In genomic region chr5:115535635-115536034, GRCm38 (mm10) we compare ENCODE assay signal across 9 mouse cellular contexts. TPM values are rescaled to one million over a fixed set of nuclear protein-coding genes. Genes with fewer than 3 reads are reported as not detected.
DNase-seq lines count a peak whose midpoint lies in the region; ATAC-seq and TF ChIP-seq lines count a peak whose summit lies in the region.
"Had no signal": no experiment of that assay in that cellular context is flagged by ENCODE, and none has a peak within 500 bp of the region (broad histone marks: within the 10 kb centered on the region; RNA-seq: fewer than 3 reads in every experiment).

No protein-coding gene starts in this region.

- 32% methylated on average over 7 of the region's 7 CpGs for WGBS in neural tube, embryonic 13.5 days
- WGBS in liver, embryonic 16.5 days (ENCODE audit: insufficient replicate concordance) = 12% methylated on average over 7 of the region's 7 CpGs
- WGBS in stomach, postnatal 0 days = 39% methylated on average over 7 of the region's 7 CpGs
- 29% methylated on average over 7 of the region's 7 CpGs for WGBS in hindbrain, embryonic 13.5 days

- no peak for DNase-seq in neural tube, embryonic 10.5 days (ENCODE audit: extremely low spot score, low spot score)
- peak; percentile 80 for DNase-seq in gastrocnemius, postnatal 25 days
- no peak for DNase-seq in stomach, postnatal 0 days (ENCODE audit: low spot score)
- DNase-seq in natural killer cell, adult 2 months (ENCODE audit: low spot score in 2 of 2) = no peak
- no peak for DNase-seq in ovary, adult 18-20 months (ENCODE audit: low spot score)

- no peaks in the 10 kb centered on the region for H3K9me3 ChIP-seq in neural tube, embryonic 13.5 days
- H3K9me3 ChIP-seq in liver, embryonic 16.5 days (replicated peaks; ENCODE audit: control insufficient read depth, low read length) = no peaks in the 10 kb centered on the region
- no peaks in the 10 kb centered on the region for H3K9me3 ChIP-seq in stomach, postnatal 0 days (ENCODE audit: control insufficient read depth, low read length)
- H3K9me3 ChIP-seq in hindbrain, embryonic 13.5 days = no peaks in the 10 kb centered on the region

- ATAC-seq in neural tube, embryonic 13.5 days (ENCODE audit: low read depth) = no peak
- no peak for ATAC-seq in liver, embryonic 16.5 days (ENCODE audit: low read depth)
- ATAC-seq in stomach, postnatal 0 days (ENCODE audit: low FRiP score, low TSS enrichment) = no peak
- no peak for ATAC-seq in hindbrain, embryonic 13.5 days (ENCODE audit: low FRiP score)

- no peak for TF ChIP-seq EP300 in stomach, postnatal 0 days (optimal IDR thresholded peaks at IDR 0.05)

- no peak overlapping the region for H3K27ac ChIP-seq in neural tube, embryonic 13.5 days (replicated peaks)
- peak overlapping the region; percentile 65 for H3K27ac ChIP-seq in liver, embryonic 16.5 days (ENCODE audit: low read length)
- H3K27ac ChIP-seq in stomach, postnatal 0 days (replicated peaks) = peak overlapping the region; percentile 70
- no peak overlapping the region for H3K27ac ChIP-seq in hindbrain, embryonic 13.5 days

- H3K4me1 ChIP-seq in neural tube, embryonic 13.5 days (replicated peaks) = peaks cover 62% of the 10 kb centered on the region
- H3K4me1 ChIP-seq in liver, embryonic 16.5 days (ENCODE audit: control insufficient read depth, low read depth, low read length) = peaks cover 66% of the 10 kb centered on the region
- H3K4me1 ChIP-seq in stomach, postnatal 0 days (replicated peaks; ENCODE audit: control insufficient read depth, insufficient read depth) = peaks cover 39% of the 10 kb centered on the region
- H3K4me1 ChIP-seq in hindbrain, embryonic 13.5 days (replicated peaks) = peaks cover 61% of the 10 kb centered on the region

- H3K36me3 ChIP-seq in neural tube, embryonic 13.5 days = no peaks in the 10 kb centered on the region
- no peaks in the 10 kb centered on the region for H3K36me3 ChIP-seq in liver, embryonic 16.5 days (ENCODE audit: control insufficient read depth, insufficient read depth)
- no peaks in the 10 kb centered on the region for H3K36me3 ChIP-seq in stomach, postnatal 0 days (ENCODE audit: control insufficient read depth, insufficient read depth, low read length)
- H3K36me3 ChIP-seq in hindbrain, embryonic 13.5 days = no peaks in the 10 kb centered on the region

- no peak for TF ChIP-seq CTCF in stomach, postnatal 0 days (IDR thresholded peaks at IDR 0.05; ENCODE audit: low read depth)

- H3K4me2 ChIP-seq in neural tube, embryonic 13.5 days = no peak overlapping the region
- H3K4me2 ChIP-seq in liver, embryonic 16.5 days (ENCODE audit: low read depth, low read length) = peak overlapping the region; percentile 10; the same call in 1 of the 2 replicates
- no peak overlapping the region for H3K4me2 ChIP-seq in stomach, postnatal 0 days (replicated peaks; ENCODE audit: low read depth)
- no peak overlapping the region for H3K4me2 ChIP-seq in hindbrain, embryonic 13.5 days

- H3K27me3 ChIP-seq in neural tube, embryonic 13.5 days = no peaks in the 10 kb centered on the region
- H3K27me3 ChIP-seq in liver, embryonic 16.5 days (ENCODE audit: control insufficient read depth, insufficient read depth, low read depth, low read length) = no peaks in the 10 kb centered on the region
- no peaks in the 10 kb centered on the region for H3K27me3 ChIP-seq in stomach, postnatal 0 days (ENCODE audit: control insufficient read depth, insufficient read depth, low read length)
- H3K27me3 ChIP-seq in hindbrain, embryonic 13.5 days = no peaks in the 10 kb centered on the region

- no peak overlapping the region for H3K4me3 ChIP-seq in neural tube, embryonic 13.5 days
- H3K4me3 ChIP-seq in liver, embryonic 16.5 days (ENCODE audit: low read depth, low read length) = no peak overlapping the region
- no peak overlapping the region for H3K4me3 ChIP-seq in stomach, postnatal 0 days (ENCODE audit: low read depth, low read length)
- H3K4me3 ChIP-seq in hindbrain, embryonic 13.5 days = no peak overlapping the region
- H3K4me3 ChIP-seq: erythroblast, embryonic 14.5 days had no signal

- peak overlapping the region; percentile 3; the same call in 1 of the 2 replicates for H3K9ac ChIP-seq in neural tube, embryonic 13.5 days
- no peak overlapping the region; the same call in 1 of the 2 replicates for H3K9ac ChIP-seq in liver, embryonic 16.5 days (ENCODE audit: low read depth, low read length)
- H3K9ac ChIP-seq in stomach, postnatal 0 days (ENCODE audit: low read length) = 0 out of 2 replicates have a peak overlapping the region, but pooled peaks have one; percentile 5
- no peak overlapping the region for H3K9ac ChIP-seq in hindbrain, embryonic 13.5 days

RNA-seq across cellular contexts. Expression of gene Rplp0, which starts 23.6 kb away (rescaled TPM):
- 767 and 869 TPM in 2 replicates for polyA plus RNA-seq in neural tube, embryonic 13.5 days (2015; fragmentation: Nextera tagmentation; extraction: Ambion mirVana)
- total RNA-seq in gastrocnemius, postnatal 25 days (2021) = 100 to 1,000 TPM; 558 to 572 TPM
- 919 and 997 TPM in 2 replicates for polyA plus RNA-seq in liver, embryonic 16.5 days (2015; fragmentation: Nextera tagmentation; extraction: Ambion mirVana)
- polyA plus RNA-seq in stomach, postnatal 0 days (2015; fragmentation: Nextera tagmentation; extraction: Ambion mirVana) = 1,317 and 1,335 TPM in 2 replicates
- 895 and 907 TPM in 2 replicates for polyA plus RNA-seq in hindbrain, embryonic 13.5 days (2015; fragmentation: Nextera tagmentation; extraction: Ambion mirVana)

RNA-seq across cellular contexts. Expression of gene Pxn, which starts 29.2 kb away (rescaled TPM):
- 26.5 and 26.6 TPM in 2 replicates for polyA plus RNA-seq in neural tube, embryonic 13.5 days (2015; fragmentation: Nextera tagmentation; extraction: Ambion mirVana)
- 10 to 100 TPM; 70.0 to 78.1 TPM for total RNA-seq in gastrocnemius, postnatal 25 days (2021)
- polyA plus RNA-seq in liver, embryonic 16.5 days (2015; fragmentation: Nextera tagmentation; extraction: Ambion mirVana) = 17.2 and 19.1 TPM in 2 replicates
- polyA plus RNA-seq in stomach, postnatal 0 days (2015; fragmentation: Nextera tagmentation; extraction: Ambion mirVana) = 21.1 and 25.8 TPM in 2 replicates
- 19.9 and 23.4 TPM in 2 replicates for polyA plus RNA-seq in hindbrain, embryonic 13.5 days (2015; fragmentation: Nextera tagmentation; extraction: Ambion mirVana)

RNA-seq across cellular contexts. Expression of gene Gcn1l1, which starts 29.4 kb away (rescaled TPM):
- 36.5 and 39.3 TPM in 2 replicates for polyA plus RNA-seq in neural tube, embryonic 13.5 days (2015; fragmentation: Nextera tagmentation; extraction: Ambion mirVana)
- total RNA-seq in gastrocnemius, postnatal 25 days (2021) = 10 to 100 TPM; 26.1 to 30.7 TPM
- 14.1 and 14.8 TPM in 2 replicates for polyA plus RNA-seq in liver, embryonic 16.5 days (2015; fragmentation: Nextera tagmentation; extraction: Ambion mirVana)
- polyA plus RNA-seq in stomach, postnatal 0 days (2015; fragmentation: Nextera tagmentation; extraction: Ambion mirVana) = 11.2 and 11.7 TPM in 2 replicates
- 42.2 and 42.4 TPM in 2 replicates for polyA plus RNA-seq in hindbrain, embryonic 13.5 days (2015; fragmentation: Nextera tagmentation; extraction: Ambion mirVana)

RNA-seq across cellular contexts. Expression of gene Sirt4, which starts 51.1 kb away (rescaled TPM):
- 26.8 and 33.0 TPM in 2 replicates for polyA plus RNA-seq in neural tube, embryonic 13.5 days (2015; fragmentation: Nextera tagmentation; extraction: Ambion mirVana)
- total RNA-seq in gastrocnemius, postnatal 25 days (2021) = 10 to 100 TPM; 13.8 to 14.1 TPM
- 4.6 and 6.5 TPM in 2 replicates for polyA plus RNA-seq in liver, embryonic 16.5 days (2015; fragmentation: Nextera tagmentation; extraction: Ambion mirVana)
- polyA plus RNA-seq in stomach, postnatal 0 days (2015; fragmentation: Nextera tagmentation; extraction: Ambion mirVana) = 10.1 and 11.5 TPM in 2 replicates
- 30.0 TPM in 2 replicates for polyA plus RNA-seq in hindbrain, embryonic 13.5 days (2015; fragmentation: Nextera tagmentation; extraction: Ambion mirVana)

Comparison
In these comparisons a context has a peak if more than half of its experiments do, and no peak if none do; other contexts are left out.
1. H3K27ac ChIP-seq: peak in liver, embryonic 16.5 days (single experiment) and stomach, postnatal 0 days (single experiment); none in neural tube, embryonic 13.5 days (single experiment) and hindbrain, embryonic 13.5 days (single experiment).
2. H3K9ac ChIP-seq: peak in neural tube, embryonic 13.5 days (single experiment) and stomach, postnatal 0 days (single experiment); none in liver, embryonic 16.5 days (single experiment) and hindbrain, embryonic 13.5 days (single experiment).